2 mouse cellular contexts compared by ENCODE assay signal in the genomic region with DNA sequence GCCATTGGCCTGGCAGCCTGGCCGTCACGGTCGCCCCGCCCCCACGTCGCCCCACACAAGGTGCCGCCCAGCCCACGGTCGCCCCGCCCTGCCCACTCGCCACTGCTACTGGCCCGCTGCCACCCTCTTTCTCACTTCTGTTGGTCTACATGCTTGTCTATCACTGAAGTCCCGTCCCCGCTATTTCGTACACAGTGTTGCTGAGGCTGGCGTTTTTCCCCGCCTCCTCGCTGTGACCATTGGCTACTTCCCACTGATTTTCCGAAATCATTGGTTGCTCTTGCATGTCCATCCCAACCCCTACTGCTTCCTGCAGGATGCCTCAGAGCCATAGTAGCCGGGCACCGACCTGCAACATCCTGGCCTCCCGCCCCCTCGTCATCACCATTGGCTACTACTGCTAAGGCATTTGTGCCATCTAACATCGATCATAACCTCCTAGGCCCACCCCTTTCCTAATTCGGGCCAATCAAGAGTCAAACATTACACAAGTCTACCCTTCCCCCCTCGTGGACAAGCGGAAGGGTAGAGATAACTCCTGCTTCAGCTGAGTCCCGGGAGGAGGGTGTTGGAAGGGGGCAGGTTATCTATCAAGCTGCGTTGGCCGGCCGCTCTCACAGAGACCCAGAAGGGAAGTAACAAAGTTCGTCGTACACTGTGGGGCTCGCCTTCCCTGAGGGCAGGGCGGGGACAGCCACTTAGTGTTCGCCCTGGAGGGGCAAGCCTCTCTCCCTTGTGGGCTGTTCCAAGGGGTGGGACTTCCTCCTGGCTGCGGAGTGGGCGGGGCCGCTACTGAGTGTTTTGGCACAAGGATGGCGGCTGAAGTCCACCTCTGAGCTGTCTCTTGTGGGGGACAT.
A peak's percentile ranks its signal among the peaks of the same experiment; 100 is the strongest.
TF ChIP-seq lines count a peak whose summit lies in the region.

No protein-coding gene starts in this region.

TF ChIP-seq in C2C12, 6 proteins besides CTCF, POLR2A, EP300 and RAD21:
- TF ChIP-seq MAX (IDR thresholded peaks at IDR 0.05) (peak; percentile 23), MYOG (IDR thresholded peaks at IDR 0.05; ENCODE audit: control insufficient read depth, extremely low read depth, insufficient read length) (no peak), FOSL1 (IDR thresholded peaks at IDR 0.05; ENCODE audit: insufficient read depth, low read length, poor library complexity, severe bottlenecking) (no peak), CEBPB (IDR thresholded peaks at IDR 0.05; ENCODE audit: low read depth) (peak; percentile 13)

TF ChIP-seq in myocyte, 11 proteins besides CTCF, POLR2A, EP300 and RAD21:
- peak; percentile 80 for TF ChIP-seq POLR2AphosphoS2 (IDR thresholded peaks at IDR 0.05; ENCODE audit: insufficient read length, low read depth)
- no peak for TF ChIP-seq REST (IDR thresholded peaks at IDR 0.05; ENCODE audit: insufficient read depth, insufficient read length)
- TF ChIP-seq MAX (IDR thresholded peaks at IDR 0.05; ENCODE audit: low read depth): no peak
- no peak for TF ChIP-seq MYOD1 (IDR thresholded peaks at IDR 0.05; ENCODE audit: control insufficient read depth in 1 of 3, insufficient read length in 2 of 3, low read depth in 2 of 3)
- TF ChIP-seq SRF (IDR thresholded peaks at IDR 0.05; ENCODE audit: control insufficient read depth, insufficient read length, low read depth): peak; percentile 78
- TF ChIP-seq MYOG (IDR thresholded peaks at IDR 0.05; ENCODE audit: control insufficient read depth in 1 of 3, insufficient read depth in 1 of 3, insufficient read length in 2 of 3, low read depth in 2 of 3): no peak
